Mouse (Mus musculus) frontal cortex, adult 2 months (tissue): ENCODE data around the gene Lce1b. TPM values are rescaled to one million over a fixed set of nuclear protein-coding genes. Genes with fewer than 3 reads are reported as not detected.

Source experiments
- DNase-seq, 2 experiments: peaks; one replicate each; pipeline ENCODE4 v3.0.0; 2022; ENCODE audit warnings: low spot score in 1 of 2; ENCODE audit errors: extremely low spot score in 1 of 2
- polyA plus RNA-seq: library from polyadenylated mRNA; depleted of rRNA; stranded (reverse); fragments of >200 nt; gene quantifications from 2 replicates; pipeline ENCODE4 v1.2.3, GENCODE M21; 2012; rRNA removed

Gene Lce1b
- polyA plus RNA-seq = not detected in 2 replicates

GRCm38 (mm10) chr3:92656826-92657225 is at the start of gene Lce1b:
Lce1b (minus strand) TSS chr3:92656926.
- no peak for DNase-seq

- no peak for DNase-seq
These were observed 37.9 kb upstream of the Lce1b start for GRCm38 (mm10) chr3:92694613-92695012.

GRCm38 (mm10) chr3:92691688-92692087 is 35.0 kb upstream of the Lce1b start:
- no peak for DNase-seq

GRCm38 (mm10) chr3:92689154-92689553 is 32.4 kb upstream of the Lce1b start:
- peak in 1 of 2 experiments; percentile 2 for DNase-seq

- DNase-seq = no peak
These were observed 30.4 kb upstream of the Lce1b start, which contains the start of gene Lce1d for GRCm38 (mm10) chr3:92687110-92687509. Lce1d (minus strand) TSS chr3:92687210.

GRCm38 (mm10) chr3:92678947-92679346 is 22.2 kb upstream of the Lce1b start, which contains the start of gene Lce1c:
Lce1c (plus strand) TSS chr3:92679247.
- no peak for DNase-seq

- DNase-seq = no peak
These were observed 13.5 kb upstream of the Lce1b start, which contains the start of gene Lce1a2 for GRCm38 (mm10) chr3:92670215-92670614. Lce1a2 (minus strand) TSS chr3:92670315.

- DNase-seq = no peak
These were observed 8.5 kb downstream of the Lce1b start, which contains the start of gene Lce1a1 for GRCm38 (mm10) chr3:92648207-92648606. Lce1a1 (minus strand) TSS chr3:92648307.

- no peak for DNase-seq
These were observed 16.9 kb downstream of the Lce1b start for GRCm38 (mm10) chr3:92639854-92640253.

- no peak for DNase-seq
These were observed 18.1 kb downstream of the Lce1b start for GRCm38 (mm10) chr3:92638653-92638991.

GRCm38 (mm10) chr3:92637745-92638652 is 18.7 kb downstream of the Lce1b start:
- DNase-seq = no peak

GRCm38 (mm10) chr3:92621560-92621959 is 35.2 kb downstream of the Lce1b start, which contains the start of gene Lce6a:
Lce6a (minus strand) TSS chr3:92621660.
- no peak for DNase-seq

- DNase-seq = no peak
These were observed 46.9 kb downstream of the Lce1b start for GRCm38 (mm10) chr3:92609804-92610203.

GRCm38 (mm10) chr3:92607392-92607791 is 49.3 kb downstream of the Lce1b start, which contains the start of gene 2210017I01Rik:
2210017I01Rik (minus strand) TSS chr3:92607492.
- no peak for DNase-seq

Other genes starting within 250 kb of the Lce1b start
- not detected in 2 replicates for gene Sprr2i, start 248.9 kb downstream of the Lce1b start, polyA plus RNA-seq
- not detected in 2 replicates for gene Sprr2j-ps, start 238.8 kb downstream of the Lce1b start, polyA plus RNA-seq
- 6.0 and 7.7 TPM in 2 replicates for gene Gm9774, start 227.5 kb downstream of the Lce1b start, polyA plus RNA-seq
- not detected in 2 replicates for gene Sprr2k, start 224.3 kb downstream of the Lce1b start, polyA plus RNA-seq
- not detected in 2 replicates for gene Sprr1b, start 218.1 kb downstream of the Lce1b start, polyA plus RNA-seq
- not detected in 2 replicates for gene Sprr3, start 198.2 kb downstream of the Lce1b start, polyA plus RNA-seq
- 0.46 and 0.70 TPM in 2 replicates for gene Sprr1a, start 171.0 kb downstream of the Lce1b start, polyA plus RNA-seq
- gene Sprr4, start 156.4 kb downstream of the Lce1b start, polyA plus RNA-seq = not detected in 2 replicates
- not detected in 2 replicates for gene 2310046K23Rik, start 122.4 kb downstream of the Lce1b start, polyA plus RNA-seq
- gene Ivl, start 83.2 kb downstream of the Lce1b start, polyA plus RNA-seq = not detected in 2 replicates
- gene Smcp, start 67.9 kb downstream of the Lce1b start, polyA plus RNA-seq = not detected in 2 replicates
- gene 2210017I01Rik, start 49.4 kb downstream of the Lce1b start, polyA plus RNA-seq = not detected in 2 replicates
- not detected in 2 replicates for gene Lce6a, start 35.3 kb downstream of the Lce1b start, polyA plus RNA-seq
- not detected in 2 replicates for gene Lce1a1, start 8.6 kb downstream of the Lce1b start, polyA plus RNA-seq
- gene Lce1a2, start 13.4 kb upstream of the Lce1b start, polyA plus RNA-seq = not detected in 2 replicates
- gene Lce1c, start 22.3 kb upstream of the Lce1b start, polyA plus RNA-seq = not detected in 2 replicates
- gene Lce1d, start 30.3 kb upstream of the Lce1b start, polyA plus RNA-seq = not detected in 2 replicates
- gene Lce1e, start 52.1 kb upstream of the Lce1b start, polyA plus RNA-seq = not detected in 2 replicates
- not detected in 2 replicates for gene Lce1f, start 63.4 kb upstream of the Lce1b start, polyA plus RNA-seq
- not detected in 2 replicates for gene Gm38119, start 82.2 kb upstream of the Lce1b start, polyA plus RNA-seq
- not detected in 2 replicates for gene Lce1g, start 95.4 kb upstream of the Lce1b start, polyA plus RNA-seq
- not detected in 2 replicates for gene Lce1h, start 108.1 kb upstream of the Lce1b start, polyA plus RNA-seq
- not detected in 2 replicates for gene Lce1i, start 122.0 kb upstream of the Lce1b start, polyA plus RNA-seq
- not detected in 2 replicates for gene Lce1j, start 133.6 kb upstream of the Lce1b start, polyA plus RNA-seq
- gene Lce1k, start 151.0 kb upstream of the Lce1b start, polyA plus RNA-seq = not detected in 2 replicates
- gene Kprp, start 170.3 kb upstream of the Lce1b start, polyA plus RNA-seq = 0.04 TPM in 1 of 2 replicates, not detected in the other
- not detected in 2 replicates for gene Lce1l, start 194.4 kb upstream of the Lce1b start, polyA plus RNA-seq
- gene 2310050C09Rik, start 213.3 kb upstream of the Lce1b start, polyA plus RNA-seq = not detected in 2 replicates